Mouse (Mus musculus): ENCODE results near the gene Angptl8. TPM values are rescaled to one million over a fixed set of nuclear protein-coding genes. Genes with fewer than 3 reads are reported as not detected.

Gene Angptl8
- total RNA-seq, 2 experiments from 2014 or later, result not detected

DNA sequence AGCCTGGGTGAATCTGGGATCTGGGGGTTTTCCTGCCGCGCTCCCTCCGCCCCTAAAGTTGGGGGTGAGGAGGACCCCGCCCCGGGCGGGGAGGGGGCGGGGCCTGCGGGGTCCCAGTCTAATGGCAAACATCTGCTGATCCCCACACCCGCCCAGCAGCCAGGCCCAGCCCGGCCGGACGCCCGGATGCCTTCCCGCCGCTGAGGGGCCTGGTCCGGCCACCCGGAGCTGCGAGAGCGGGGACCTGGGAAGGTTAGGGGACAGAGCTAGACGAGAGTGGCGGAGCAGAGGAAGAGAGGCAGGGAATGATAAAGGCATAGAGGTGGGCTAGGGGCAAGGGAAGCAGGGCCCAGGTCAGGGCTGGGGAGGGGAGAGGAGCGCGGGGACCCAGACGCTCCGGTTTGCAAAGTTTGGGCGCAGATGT lies 37.4 kb upstream of the Angptl8 start:
- peak; percentile 89 for DNase-seq
- Histone ChIP-seq H3K27ac (peak overlapping the region; percentile 96), H3K4me3 (peak overlapping the region; percentile 90)
- TF ChIP-seq CTCF (IDR thresholded peaks at IDR 0.05), result no peak
- intact Hi-C loops (cut with DNase I), result no loop called here

GRCm38 (mm10) chr9:21798345-21799009 lies 36.8 kb upstream of the Angptl8 start, which contains the start of gene Kank2:
Gene Kank2, minus strand, starts transcription at chr9:21798744.
- Histone ChIP-seq H3K4me3 (peak within 1 kb of the TSS; percentile 90), H3K27ac (peak within 1 kb of the TSS; percentile 96)
- intact Hi-C loops (cut with DNase I), result no loop called here
- peak; percentile 96 for DNase-seq
- TF ChIP-seq CTCF (IDR thresholded peaks at IDR 0.05), result no peak

GRCm38 (mm10) chr9:21799010-21799350 lies 36.3 kb upstream of the Angptl8 start:
- DNase-seq, result no peak
- TF ChIP-seq CTCF (IDR thresholded peaks at IDR 0.05), result no peak
- Histone ChIP-seq H3K27ac (peak overlapping the region; percentile 96), H3K4me3 (peak overlapping the region; percentile 90)
- intact Hi-C loops (cut with DNase I), result no loop called here

GRCm38 (mm10) chr9:21801121-21801520 lies 34.2 kb upstream of the Angptl8 start:
- no peak for TF ChIP-seq CTCF (IDR thresholded peaks at IDR 0.05)
- H3K4me3 ChIP-seq, result no peak overlapping the region
- H3K27ac ChIP-seq, result no peak overlapping the region
- no peak for DNase-seq
- intact Hi-C loops (cut with DNase I), result no loop called here

DNA sequence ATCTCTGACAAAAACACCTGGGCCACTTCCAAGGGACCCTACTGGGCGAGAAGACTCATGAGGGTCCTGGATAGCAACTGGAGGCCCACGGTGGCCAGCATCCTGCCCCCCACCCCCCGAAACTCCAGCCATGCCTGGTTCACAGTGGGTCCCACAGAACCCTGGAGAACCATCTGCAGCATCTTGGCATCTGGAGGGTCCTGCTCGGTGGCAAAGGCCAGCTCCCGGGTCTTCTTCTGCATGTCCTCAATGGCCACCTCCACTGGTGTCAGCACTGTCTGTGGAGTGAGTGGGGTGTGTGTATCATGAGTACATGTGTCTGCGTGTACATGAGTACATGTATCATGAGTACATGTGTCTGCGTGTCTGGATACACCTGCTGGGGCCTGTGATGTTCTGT lies 33.7 kb upstream of the Angptl8 start:
- Histone ChIP-seq H3K27ac (no peak overlapping the region), H3K4me3 (no peak overlapping the region)
- intact Hi-C loops (cut with DNase I), result no loop called here
- no peak for TF ChIP-seq CTCF (IDR thresholded peaks at IDR 0.05)
- DNase-seq, result no peak

DNA sequence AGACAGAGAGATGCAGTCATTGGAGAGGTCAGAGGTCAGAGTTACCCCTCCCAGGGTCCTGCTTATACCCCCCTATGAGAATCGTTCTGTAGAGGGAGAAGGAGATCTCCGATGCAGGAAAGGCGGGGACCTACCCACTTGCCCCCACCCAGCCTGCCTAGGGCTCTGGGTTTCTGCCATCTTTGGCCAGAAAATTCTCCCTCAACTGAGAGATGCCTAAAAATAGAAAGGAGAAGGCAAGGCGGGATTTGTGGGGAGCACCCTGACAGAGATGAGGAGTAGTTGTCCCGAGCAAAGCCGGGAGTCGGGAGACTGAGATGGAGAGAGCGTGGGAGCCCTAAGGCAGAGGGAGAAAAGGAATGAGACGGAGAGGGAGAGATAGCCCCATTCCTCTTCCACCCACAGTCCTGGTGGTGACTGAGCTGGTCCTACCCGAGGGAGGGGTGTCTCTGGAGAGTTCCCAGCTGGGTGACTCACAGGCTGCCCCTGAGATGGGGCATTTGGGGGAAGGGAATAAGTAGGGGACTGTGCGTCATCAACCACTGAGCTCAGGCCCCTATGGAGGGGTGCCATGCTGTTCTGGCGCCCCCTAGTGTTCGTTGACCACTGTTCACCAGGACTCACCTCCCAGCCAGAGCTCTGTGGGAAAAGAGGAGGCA lies 31.2 kb upstream of the Angptl8 start:
- Histone ChIP-seq H3K4me3 (peak overlapping the region; percentile 57), H3K27ac (peak overlapping the region; percentile 86)
- peak; percentile 99 for TF ChIP-seq CTCF (IDR thresholded peaks at IDR 0.05)
- peak; percentile 92 for DNase-seq
- intact Hi-C loops (cut with DNase I), result loop anchor here (1.0 to 2.0 kb wide), 3 partner anchors 17 to 111 kb away; no protein-coding TSS in a partner anchor

- TF ChIP-seq CTCF (IDR thresholded peaks at IDR 0.05), result no peak
- DNase-seq, result no peak
- intact Hi-C loops (cut with DNase I), result no loop called here
- no peak overlapping the region for H3K27ac ChIP-seq
- H3K4me3 ChIP-seq, result no peak overlapping the region
These were observed 28.9 kb upstream of the Angptl8 start for GRCm38 (mm10) chr9:21806363-21806762.

DNA sequence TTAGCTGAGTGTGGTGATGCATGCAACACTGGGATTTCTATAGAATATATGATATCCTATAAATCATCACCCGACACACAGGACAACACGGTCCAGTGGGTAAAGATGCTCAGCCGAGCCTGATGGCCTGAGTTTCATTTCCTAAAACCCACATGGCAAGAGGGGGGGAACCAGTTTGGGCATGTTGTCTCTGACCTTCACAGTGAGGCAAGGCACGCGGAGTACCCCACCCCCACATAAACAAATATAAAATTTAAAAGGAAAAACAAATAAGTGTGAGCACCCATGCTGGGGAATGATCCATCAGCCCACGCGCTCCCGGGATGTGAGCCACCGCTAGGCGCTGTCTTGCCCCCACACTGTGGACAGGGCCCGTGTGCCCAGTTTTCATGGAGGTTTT lies 28.3 kb upstream of the Angptl8 start:
- H3K27ac ChIP-seq, result no peak overlapping the region
- TF ChIP-seq CTCF (IDR thresholded peaks at IDR 0.05), result no peak
- intact Hi-C loops (cut with DNase I), result no loop called here
- H3K4me3 ChIP-seq, result no peak overlapping the region
- no peak for DNase-seq

DNA sequence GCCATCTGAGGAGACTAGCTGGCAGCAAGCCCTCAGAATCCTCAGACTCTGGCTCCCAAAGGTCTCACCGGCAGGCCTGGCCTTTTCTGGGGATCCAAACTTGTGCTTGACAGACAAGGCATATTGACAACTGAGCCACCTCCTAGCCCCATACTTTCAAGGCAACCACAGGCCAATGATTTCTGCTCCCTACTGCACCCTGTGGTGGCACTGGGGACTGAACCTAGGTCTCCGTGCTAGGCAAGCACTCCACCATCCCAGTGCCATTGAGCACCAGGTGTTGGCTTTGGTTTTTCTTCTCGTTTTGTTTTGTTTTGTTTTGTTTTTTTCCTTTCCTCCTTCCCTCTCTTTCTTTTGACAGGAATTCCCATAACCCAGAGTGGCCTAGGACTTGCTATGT lies 26.7 kb upstream of the Angptl8 start:
- H3K27ac ChIP-seq, result no peak overlapping the region
- no peak for TF ChIP-seq CTCF (IDR thresholded peaks at IDR 0.05)
- intact Hi-C loops (cut with DNase I), result no loop called here

GRCm38 (mm10) chr9:21811170-21811569 lies 24.1 kb upstream of the Angptl8 start:
- no peak overlapping the region for H3K27ac ChIP-seq
- no peak for DNase-seq
- H3K4me3 ChIP-seq, result no peak overlapping the region

More for the DNA sequence above, 26.7 kb upstream of the Angptl8 start:
- DNase-seq, result no peak
- H3K4me3 ChIP-seq, result no peak overlapping the region

DNA sequence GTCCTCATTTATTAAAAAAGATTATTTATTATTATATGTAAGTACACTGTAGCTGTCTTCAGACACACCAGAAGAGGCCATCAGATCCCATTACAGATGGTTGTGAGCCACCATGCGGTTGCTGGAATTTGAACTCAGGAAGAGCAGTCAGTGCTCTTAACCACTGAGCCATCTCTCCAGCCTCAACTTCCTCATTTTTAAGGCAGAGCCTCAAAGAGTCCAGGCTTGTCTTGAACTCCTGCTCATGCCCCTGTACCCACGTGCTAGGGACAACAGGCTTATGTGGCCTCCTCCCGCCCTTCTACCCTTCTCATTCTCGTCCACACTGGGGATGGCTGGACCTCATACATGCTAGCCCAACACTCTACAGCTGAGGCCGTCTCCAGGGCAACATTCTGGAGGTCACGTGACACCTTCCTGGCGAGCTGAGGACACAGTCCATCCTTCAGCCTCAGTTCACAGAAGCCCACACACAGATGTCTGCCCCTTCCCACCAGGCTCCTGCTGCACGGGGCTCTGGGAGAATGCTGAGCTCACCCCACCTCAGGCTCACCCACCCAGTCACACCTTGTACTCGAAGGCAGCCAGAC lies 18.5 kb upstream of the Angptl8 start:
- DNase-seq, result no peak
- intact Hi-C loops (cut with DNase I), result no loop called here
- Histone ChIP-seq H3K27ac (no peak overlapping the region), H3K4me3 (no peak overlapping the region)
- TF ChIP-seq CTCF (IDR thresholded peaks at IDR 0.05), result no peak

More at GRCm38 (mm10) chr9:21811170-21811569, 24.1 kb upstream of the Angptl8 start:
- intact Hi-C loops (cut with DNase I), result no loop called here
- TF ChIP-seq CTCF (IDR thresholded peaks at IDR 0.05), result no peak

DNA sequence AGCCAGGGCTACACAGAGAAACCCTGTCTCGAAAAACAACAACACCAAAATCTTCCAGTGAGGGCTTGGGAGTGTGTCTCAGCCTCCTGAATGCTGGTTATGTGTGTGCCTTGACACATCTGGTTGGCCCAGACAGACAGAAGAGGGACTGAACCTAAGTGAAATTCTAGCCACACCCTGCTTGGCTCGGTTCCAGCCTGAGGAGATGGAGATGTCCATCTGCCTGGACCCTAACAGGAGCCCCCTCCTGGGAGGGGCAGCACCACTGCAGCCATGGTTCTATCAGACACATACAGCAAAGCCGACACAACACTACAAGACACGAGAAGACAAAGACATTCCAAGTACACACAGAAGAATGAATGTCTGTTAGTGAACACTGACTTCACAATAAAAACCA lies 17.2 kb upstream of the Angptl8 start:
- no peak for DNase-seq
- no peak overlapping the region for H3K27ac ChIP-seq

GRCm38 (mm10) chr9:21818561-21818960 lies 16.7 kb upstream of the Angptl8 start:
- no peak for DNase-seq
- no peak overlapping the region for H3K27ac ChIP-seq
- TF ChIP-seq CTCF (IDR thresholded peaks at IDR 0.05), result no peak
- intact Hi-C loops (cut with DNase I), result no loop called here
- no peak overlapping the region for H3K4me3 ChIP-seq

More for the DNA sequence above, 17.2 kb upstream of the Angptl8 start:
- no peak overlapping the region for H3K4me3 ChIP-seq
- no peak for TF ChIP-seq CTCF (IDR thresholded peaks at IDR 0.05)
- intact Hi-C loops (cut with DNase I), result no loop called here
